Mouse (Mus musculus): ENCODE measurements around the gene Duox2. TPM values are rescaled to one million over a fixed set of nuclear protein-coding genes. Genes with fewer than 3 reads are reported as not detected.

Duox2 gene
- polyA plus RNA-seq, 1 experiment from 2014 or later = not detected

DNA sequence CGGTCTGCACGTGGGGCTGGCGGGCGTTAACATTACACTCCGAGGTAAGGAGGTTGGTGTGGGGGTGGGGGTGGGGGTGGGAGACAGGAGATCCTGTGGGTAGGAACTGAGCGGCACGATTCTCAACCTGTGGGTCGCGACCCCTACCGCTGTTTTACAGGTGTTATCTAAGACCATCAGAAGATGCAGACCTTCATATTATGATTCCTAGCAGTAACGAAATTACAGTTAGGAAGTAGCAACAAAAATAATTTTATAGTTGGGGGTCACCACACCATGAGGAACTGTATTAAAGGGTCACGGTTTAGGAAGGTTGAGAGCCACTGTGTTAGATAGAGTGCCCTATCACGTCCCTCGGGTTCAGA lies 2.4 kb upstream of the Duox2 start:
- peaks cover 96% of the 10 kb centered on the region for H3K27me3 ChIP-seq
- no peak overlapping the region for H3K4me2 ChIP-seq (replicated peaks)
- ATAC-seq (ENCODE audit: low FRiP score) = 0 out of 2 replicates have a peak, but pooled peaks have one; percentile 1
- peaks cover 37% of the 10 kb centered on the region for H3K4me1 ChIP-seq
- H3K9me3 ChIP-seq (replicated peaks) = no peaks in the 10 kb centered on the region
- peak overlapping the region; percentile 42 for H3K4me3 ChIP-seq
- H3K9ac ChIP-seq = no peak overlapping the region
- H3K27ac ChIP-seq = no peak overlapping the region
- no peaks in the 10 kb centered on the region for H3K36me3 ChIP-seq
- WGBS = 4% methylated on average over 14 of the region's 14 CpGs

DNA sequence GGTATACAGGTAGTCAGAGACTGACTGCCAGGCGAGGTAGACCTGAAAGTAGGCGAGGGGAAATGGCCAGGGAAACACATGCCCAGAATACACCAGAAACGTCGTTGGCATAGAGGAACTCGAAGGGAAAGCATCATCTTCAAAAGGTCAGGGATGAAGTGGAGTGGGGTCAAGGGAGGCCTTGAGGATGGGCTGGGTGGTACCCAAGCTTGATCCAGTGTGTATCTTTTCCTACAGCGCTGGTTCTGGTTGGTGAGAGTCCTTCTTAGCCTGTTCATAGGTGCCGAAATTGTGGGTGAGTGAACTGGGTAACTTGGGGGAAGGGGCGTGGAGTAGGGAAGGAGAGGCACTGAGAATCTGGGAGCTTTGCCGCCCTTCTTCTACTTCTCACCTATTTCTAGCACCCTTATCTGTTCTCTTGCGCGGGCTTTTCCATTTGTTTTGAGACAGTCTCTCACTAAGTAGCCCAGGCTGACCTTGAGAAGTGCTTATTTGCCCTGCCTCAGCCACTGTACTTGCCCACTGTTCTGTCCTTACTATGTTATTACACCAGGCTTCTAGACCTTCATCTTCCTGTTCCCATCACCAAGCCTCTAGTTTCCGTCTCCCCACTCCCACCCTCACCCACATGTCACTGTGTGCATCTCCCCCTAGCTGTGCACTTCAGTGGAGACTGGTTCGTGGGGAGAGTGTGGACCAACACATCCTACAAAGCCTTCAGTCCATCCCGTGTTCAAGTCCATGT lies 1.8 kb upstream of the Duox2 start:
- Histone ChIP-seq H3K4me3 (no peak overlapping the region), H3K27ac (no peak overlapping the region), H3K27me3 (peaks cover 96% of the 10 kb centered on the region), H3K9ac (no peak overlapping the region), H3K4me1 (peaks cover 37% of the 10 kb centered on the region), H3K36me3 (no peaks in the 10 kb centered on the region), H3K9me3 (replicated peaks) (no peaks in the 10 kb centered on the region), H3K4me2 (replicated peaks) (no peak overlapping the region)
- WGBS = 7% methylated on average over 14 of the region's 14 CpGs
- ATAC-seq (ENCODE audit: low FRiP score) = no peak

DNA sequence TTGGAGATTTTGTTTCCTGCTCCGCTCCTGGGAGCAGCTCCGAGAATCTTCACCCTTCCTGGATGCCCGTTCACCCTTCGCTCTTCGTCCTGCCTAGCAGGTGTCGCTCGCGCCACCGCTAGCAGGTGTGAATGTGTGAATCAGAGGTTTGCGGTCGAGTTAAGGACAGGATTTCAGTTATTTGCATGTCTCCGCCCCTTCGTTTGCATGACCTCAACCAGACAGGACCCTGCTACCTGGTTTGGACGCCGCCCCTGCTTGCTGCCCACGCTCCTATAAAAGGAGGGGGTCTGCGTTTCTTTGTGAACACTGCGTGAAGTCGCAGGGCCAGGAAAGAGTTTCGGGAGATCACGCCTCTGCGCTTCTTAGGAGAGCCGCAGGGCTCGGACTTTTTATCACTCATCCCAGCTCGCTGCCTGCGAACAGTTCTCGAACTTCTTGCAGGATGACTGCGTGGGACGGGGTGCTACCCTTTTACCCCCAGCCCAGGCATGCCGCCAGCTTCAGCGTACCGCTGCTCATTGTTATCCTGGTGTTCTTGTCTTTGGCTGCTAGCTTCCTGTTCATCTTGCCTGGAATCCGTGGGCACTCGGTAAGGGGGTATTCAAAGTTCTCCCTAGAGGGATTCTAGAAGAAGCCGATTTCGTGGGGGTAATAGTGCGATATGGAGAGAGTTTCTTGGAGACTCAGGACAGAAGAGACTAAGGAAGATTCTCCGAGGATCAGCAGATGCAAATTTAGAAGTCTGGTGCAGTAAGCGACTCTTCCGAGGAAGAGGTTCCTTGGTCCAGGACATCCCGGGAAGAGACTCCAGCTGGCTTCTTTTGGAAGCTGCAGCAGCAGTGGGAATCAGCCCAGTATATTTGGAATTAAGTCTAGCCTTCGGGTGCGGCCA lies 594 bp upstream of the Duox2 start, which contains the start of gene Duoxa2:
Gene Duoxa2, plus strand, starts transcription at position 305 of the 895 bp plus-strand sequence.
- no peak for ATAC-seq (ENCODE audit: low FRiP score)
- H3K36me3 ChIP-seq = no peaks in the 10 kb centered on the region
- peaks cover 37% of the 10 kb centered on the region for H3K4me1 ChIP-seq
- H3K27ac ChIP-seq = no peak within 1 kb of the TSS
- no peaks in the 10 kb centered on the region for H3K9me3 ChIP-seq (replicated peaks)
- under 1% methylated on average over 43 of the region's 43 CpGs for WGBS
- no peak within 1 kb of the TSS for H3K9ac ChIP-seq
- H3K4me2 ChIP-seq (replicated peaks) = peak within 1 kb of the TSS; percentile 43
- H3K4me3 ChIP-seq = peak within 1 kb of the TSS; percentile 23
- peaks cover 99% of the 10 kb centered on the region for H3K27me3 ChIP-seq

DNA sequence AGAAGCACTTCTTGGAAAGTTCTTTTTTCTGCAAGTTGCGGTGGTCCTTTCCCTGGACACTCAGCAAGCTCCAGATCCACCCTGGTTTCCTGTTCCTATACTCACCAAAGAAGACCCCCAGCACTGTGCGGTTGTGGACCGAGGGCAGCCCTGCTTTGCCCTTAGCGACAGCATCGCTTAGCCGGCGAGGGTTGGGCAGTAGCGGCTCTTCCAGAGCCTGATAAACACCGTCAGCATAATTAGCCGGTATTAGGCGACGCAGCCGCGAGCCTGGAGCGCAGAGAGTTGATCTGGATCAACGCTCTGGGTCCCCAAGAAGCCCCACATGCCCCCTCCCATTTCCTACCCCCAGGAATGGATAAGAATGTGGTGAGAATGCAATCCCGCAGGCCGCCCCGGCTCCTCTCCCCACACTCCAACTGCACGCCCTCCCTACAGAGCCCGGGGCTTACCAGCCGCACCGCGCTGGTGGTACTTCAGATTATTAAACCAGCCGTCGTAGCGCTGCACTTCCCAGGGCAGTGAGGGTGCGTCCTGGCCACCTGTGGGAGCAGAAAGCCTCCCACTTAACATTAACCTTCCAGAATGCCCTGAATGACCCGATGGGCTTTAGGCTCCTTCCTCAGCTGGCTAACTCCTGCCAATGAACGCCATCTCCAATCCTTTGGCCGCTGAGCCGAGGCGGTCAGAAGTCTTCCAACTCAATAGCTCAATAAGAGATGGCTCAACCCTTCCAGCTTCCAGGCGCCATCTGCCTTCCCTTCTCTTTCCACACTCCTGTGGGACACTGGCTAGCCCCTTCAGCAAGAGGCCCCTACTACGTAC lies 766 bp downstream of the Duox2 start:
- peaks cover 37% of the 10 kb centered on the region for H3K4me1 ChIP-seq
- no peak overlapping the region for H3K9ac ChIP-seq
- WGBS = under 1% methylated on average over 35 of the region's 35 CpGs
- H3K4me2 ChIP-seq (replicated peaks) = peak overlapping the region; percentile 38
- no peaks in the 10 kb centered on the region for H3K36me3 ChIP-seq
- no peak overlapping the region for H3K27ac ChIP-seq
- peaks cover 99% of the 10 kb centered on the region for H3K27me3 ChIP-seq
- peak overlapping the region; percentile 11 for H3K4me3 ChIP-seq
- no peaks in the 10 kb centered on the region for H3K9me3 ChIP-seq (replicated peaks)
- no peak for ATAC-seq (ENCODE audit: low FRiP score)

DNA sequence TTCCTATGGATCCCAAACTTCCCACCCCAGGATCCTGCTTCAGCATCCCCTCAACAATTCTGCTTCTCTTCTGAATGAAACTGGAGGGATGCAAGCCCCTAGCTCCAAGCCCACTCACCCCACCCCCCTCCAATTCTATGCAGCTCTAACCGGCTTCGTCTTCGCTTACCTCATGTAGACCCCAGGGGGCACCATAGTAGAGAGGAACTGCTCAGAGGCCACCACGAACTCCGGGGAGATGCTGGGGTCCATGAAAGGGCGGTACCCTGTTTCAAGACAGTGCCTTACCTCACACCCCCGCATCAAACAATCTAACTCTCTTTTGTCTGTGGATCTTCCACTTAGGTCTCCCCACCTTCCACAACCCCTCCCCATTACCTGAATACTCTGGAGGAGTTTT lies 3.3 kb downstream of the Duox2 start:
- H3K27ac ChIP-seq = no peak overlapping the region
- peaks cover 90% of the 10 kb centered on the region for H3K27me3 ChIP-seq
- no peak overlapping the region for H3K4me3 ChIP-seq
- no peak overlapping the region for H3K4me2 ChIP-seq (replicated peaks)
- no peak for ATAC-seq (ENCODE audit: low FRiP score)
- no peaks in the 10 kb centered on the region for H3K36me3 ChIP-seq
- no peaks in the 10 kb centered on the region for H3K9me3 ChIP-seq (replicated peaks)
- WGBS = 7% methylated on average over 7 of the region's 7 CpGs
- no peak overlapping the region for H3K9ac ChIP-seq
- H3K4me1 ChIP-seq = peaks cover 22% of the 10 kb centered on the region

DNA sequence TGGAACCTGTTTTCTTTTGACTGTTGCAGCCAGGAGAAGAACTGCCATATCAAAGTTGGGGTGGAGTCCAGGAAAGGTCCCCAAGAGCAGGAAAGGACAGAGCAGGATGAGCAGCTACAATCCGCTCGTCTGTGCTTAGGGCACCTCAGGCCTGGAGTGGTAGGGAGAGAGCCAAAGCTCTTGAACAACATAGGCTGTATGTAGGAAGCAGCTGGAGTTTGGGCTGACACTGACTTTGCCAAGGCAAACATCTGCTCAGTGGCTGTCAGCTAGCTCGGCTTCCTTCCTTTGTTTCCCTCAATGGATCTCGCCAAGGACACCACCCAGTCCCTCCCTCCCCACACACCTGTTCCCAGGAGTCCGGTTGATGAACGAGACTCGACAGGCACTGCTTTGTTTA lies 12.1 kb downstream of the Duox2 start:
- Histone ChIP-seq H3K27me3 (0 out of 2 replicates have a peak, but pooled peaks cover 8% of the 10 kb centered on the region), H3K36me3 (no peaks in the 10 kb centered on the region), H3K4me3 (no peak overlapping the region), H3K4me1 (no peaks in the 10 kb centered on the region), H3K4me2 (replicated peaks) (no peak overlapping the region), H3K27ac (no peak overlapping the region), H3K9me3 (replicated peaks) (no peaks in the 10 kb centered on the region), H3K9ac (no peak overlapping the region)
- ATAC-seq (ENCODE audit: low FRiP score) = no peak
- WGBS = 63% methylated on average over 7 of the region's 7 CpGs

DNA sequence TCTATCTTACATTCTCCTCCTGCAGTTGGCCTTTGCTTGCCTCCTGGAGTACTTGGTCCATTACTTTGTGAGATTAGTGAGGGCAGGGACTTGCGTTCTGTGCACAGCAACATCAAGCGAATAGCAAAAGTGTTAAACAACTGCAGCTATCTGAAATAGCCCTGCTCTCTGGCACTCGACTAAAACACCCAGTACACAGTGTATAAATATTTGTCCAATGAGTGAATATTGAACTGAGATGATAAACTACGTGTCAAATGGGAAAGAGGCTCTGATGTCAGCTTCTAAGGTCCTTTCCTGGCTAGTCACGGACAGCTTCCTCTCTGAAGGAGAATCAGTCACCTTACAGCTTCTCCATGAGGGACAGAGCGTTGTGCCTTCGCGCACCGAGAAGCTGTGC lies 14.2 kb downstream of the Duox2 start:
- Histone ChIP-seq H3K4me1 (no peaks in the 10 kb centered on the region), H3K4me3 (no peak overlapping the region), H3K4me2 (replicated peaks) (no peak overlapping the region), H3K27me3 (no peaks in the 10 kb centered on the region), H3K9me3 (replicated peaks) (no peaks in the 10 kb centered on the region), H3K36me3 (no peaks in the 10 kb centered on the region), H3K27ac (no peak overlapping the region), H3K9ac (no peak overlapping the region)
- 92% methylated on average over 9 of the region's 9 CpGs for WGBS
- no peak for ATAC-seq (ENCODE audit: low FRiP score)

DNA sequence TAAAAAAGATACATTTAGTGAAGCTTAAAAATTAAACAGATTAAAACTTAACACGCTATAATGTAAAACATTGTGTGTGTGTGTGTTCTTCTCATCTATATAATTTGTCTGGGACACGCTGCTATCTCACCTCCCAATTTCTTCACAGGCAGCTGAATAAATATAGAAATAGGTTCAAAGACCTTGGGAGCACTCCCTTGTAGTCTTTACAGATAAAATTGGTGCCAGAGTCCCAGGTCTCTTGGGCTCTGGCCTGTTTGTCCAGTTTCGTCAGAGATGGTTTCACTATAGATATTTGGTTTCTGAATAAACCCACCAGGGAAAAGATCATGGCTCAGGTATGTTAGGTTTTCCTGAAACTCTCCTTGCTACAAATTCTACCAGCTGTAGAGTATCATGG lies 19.5 kb downstream of the Duox2 start:
- Histone ChIP-seq H3K4me1 (no peaks in the 10 kb centered on the region), H3K9ac (no peak overlapping the region), H3K9me3 (replicated peaks) (no peaks in the 10 kb centered on the region), H3K4me2 (replicated peaks) (no peak overlapping the region), H3K36me3 (no peaks in the 10 kb centered on the region), H3K4me3 (no peak overlapping the region), H3K27ac (no peak overlapping the region), H3K27me3 (no peaks in the 10 kb centered on the region)
- 88% methylated on average over 3 of the region's 3 CpGs for WGBS
- ATAC-seq (ENCODE audit: low FRiP score) = no peak

DNA sequence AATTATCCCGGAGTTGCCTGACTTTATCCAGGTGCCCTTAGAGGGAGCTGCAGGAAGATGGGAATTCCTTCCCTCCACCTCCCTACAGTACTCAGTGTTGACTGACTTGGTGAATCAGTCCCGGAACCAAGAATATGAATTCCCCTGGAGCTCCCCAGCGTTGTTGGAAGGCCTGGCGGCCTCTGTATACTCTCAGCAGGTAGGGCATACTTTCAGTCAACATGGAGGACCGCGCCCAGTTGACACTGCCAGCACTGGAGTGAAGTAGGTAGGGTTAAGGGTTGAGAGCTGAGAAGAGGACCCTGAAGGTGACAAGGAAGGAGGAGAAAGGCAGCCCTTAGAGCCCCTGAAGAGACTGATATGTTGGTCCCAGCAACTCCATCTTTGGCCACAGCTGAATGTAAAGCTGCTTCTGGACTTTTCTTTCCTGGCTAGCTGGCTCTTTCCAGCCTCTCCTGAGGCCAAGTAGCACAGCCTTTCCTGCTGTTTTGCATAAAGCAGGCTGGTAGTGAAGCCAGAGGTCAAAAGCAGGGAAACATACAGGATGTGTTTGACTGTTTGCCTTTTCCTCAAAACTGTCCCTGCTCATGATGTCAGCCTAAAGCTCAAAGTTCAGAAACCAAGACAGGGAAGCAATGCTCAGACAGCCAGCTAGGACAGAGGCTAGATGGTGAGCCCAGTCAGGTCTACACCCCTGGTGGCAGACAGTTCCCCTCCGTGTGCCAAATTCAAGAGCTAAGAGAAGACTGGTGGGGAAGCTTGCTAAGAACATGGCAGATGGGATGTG lies 31.6 kb downstream of the Duox2 start:
- no peaks in the 10 kb centered on the region for H3K36me3 ChIP-seq
- no peaks in the 10 kb centered on the region for H3K9me3 ChIP-seq (replicated peaks)
- H3K9ac ChIP-seq = no peak overlapping the region
- no peak for ATAC-seq (ENCODE audit: low FRiP score)
- peaks cover 7% of the 10 kb centered on the region for H3K4me1 ChIP-seq
- 90% methylated on average over 7 of the region's 7 CpGs for WGBS
- no peak overlapping the region for H3K27ac ChIP-seq
- no peaks in the 10 kb centered on the region for H3K27me3 ChIP-seq
- H3K4me3 ChIP-seq = no peak overlapping the region
- no peak overlapping the region for H3K4me2 ChIP-seq (replicated peaks)

DNA sequence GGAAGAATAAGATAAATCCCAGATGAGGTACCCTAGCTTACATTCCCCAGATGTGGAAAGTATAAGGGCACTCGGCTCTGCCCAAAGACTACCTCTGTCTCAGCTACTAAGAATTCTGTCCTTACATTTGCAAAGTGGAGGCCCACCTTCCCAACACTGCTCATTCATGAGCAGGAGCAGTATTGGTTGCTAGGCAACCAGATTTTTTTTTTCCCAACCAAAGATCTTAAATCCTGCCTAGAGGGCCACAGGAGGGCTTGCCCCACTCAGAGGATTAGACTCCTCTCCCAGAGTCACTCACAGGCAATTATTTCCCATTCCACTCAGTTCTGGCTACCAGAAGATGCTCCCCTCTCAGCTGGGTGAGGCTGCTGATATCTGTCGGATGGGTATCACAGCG lies 33.6 kb downstream of the Duox2 start:
- Histone ChIP-seq H3K4me3 (no peak overlapping the region), H3K9ac (no peak overlapping the region), H3K36me3 (no peaks in the 10 kb centered on the region), H3K27ac (no peak overlapping the region), H3K4me1 (peaks cover 7% of the 10 kb centered on the region), H3K4me2 (replicated peaks) (no peak overlapping the region), H3K27me3 (no peaks in the 10 kb centered on the region), H3K9me3 (replicated peaks) (no peaks in the 10 kb centered on the region)
- ATAC-seq (ENCODE audit: low FRiP score) = peak; percentile 73
- 70% methylated on average over 3 of the region's 3 CpGs for WGBS

DNA sequence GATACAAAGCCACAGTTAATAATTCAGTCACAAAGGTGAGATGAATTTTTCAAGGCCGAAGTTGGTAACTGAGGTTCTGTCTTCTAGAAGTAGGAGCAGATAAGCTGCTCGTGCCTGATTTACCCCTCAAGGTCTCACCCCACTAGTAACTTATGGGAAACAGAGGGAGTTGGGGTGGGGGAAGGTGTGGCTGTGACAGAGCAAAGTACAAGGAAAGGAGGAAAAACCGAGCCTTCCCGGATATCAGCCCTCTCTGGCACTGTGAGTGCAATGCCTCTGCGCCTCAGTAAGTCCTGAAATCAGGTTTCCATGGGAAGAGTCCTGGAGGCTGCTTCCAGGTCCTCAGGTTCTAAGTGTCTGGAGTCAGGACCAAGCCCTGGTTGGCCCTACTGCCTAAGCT lies 37.5 kb downstream of the Duox2 start:
- H3K9ac ChIP-seq = no peak overlapping the region
- H3K27me3 ChIP-seq = no peaks in the 10 kb centered on the region
- H3K36me3 ChIP-seq = no peaks in the 10 kb centered on the region
- peaks cover 7% of the 10 kb centered on the region for H3K4me1 ChIP-seq
- no peak overlapping the region for H3K4me2 ChIP-seq (replicated peaks)
- H3K27ac ChIP-seq = no peak overlapping the region
- no peaks in the 10 kb centered on the region for H3K9me3 ChIP-seq (replicated peaks)
- ATAC-seq (ENCODE audit: low FRiP score) = no peak
- WGBS = 89% methylated on average over 5 of the region's 5 CpGs
- no peak overlapping the region for H3K4me3 ChIP-seq

Measured in hindbrain, embryonic 12.5 days (tissue).